Mouse (Mus musculus) lung, embryonic 16.5 days (tissue): ENCODE results near the gene Mnat1. TPM values are rescaled to one million over a fixed set of nuclear protein-coding genes. Genes with fewer than 3 reads are reported as not detected.

ENCODE experiments used
- ATAC-seq: fragments of 200-750 bp; cut with Nextera tagmentation; 2 replicates; pipeline ENCODE4 v1.8.0; 2017; ENCODE audit warnings: low read depth, mild to moderate bottlenecking, moderate library complexity
- H3K27ac ChIP-seq: fragments of 300-500 bp; sonication (generic); 2 replicates; pipeline ENCODE4 v1.5.1; 2014; ENCODE audit warnings: mild to moderate bottlenecking, control low read depth, low read length
- H3K27me3 ChIP-seq: fragments of 300-500 bp; sonication (generic); 2 replicates; pipeline ENCODE4 v1.6.1; 2014; ENCODE audit warnings: low read depth, low read length, mixed read lengths; ENCODE audit not compliant: control insufficient read depth, insufficient read depth
- H3K36me3 ChIP-seq: fragments of 300-500 bp; sonication (generic); 2 replicates; pipeline ENCODE4 v1.6.1; 2014; ENCODE audit warnings: low read length; ENCODE audit not compliant: control insufficient read depth, insufficient read depth
- H3K4me1 ChIP-seq: fragments of 300-500 bp; sonication (generic); replicated peaks from 2 replicates; pipeline ENCODE4 v1.6.1; 2014; ENCODE audit warnings: low read length, mixed read lengths; ENCODE audit not compliant: control insufficient read depth, insufficient read depth
- H3K4me2 ChIP-seq: fragments of 300-500 bp; sonication (generic); 2 replicates; pipeline ENCODE4 v1.6.1; 2014; ENCODE audit warnings: low read depth, low read length, control low read depth
- H3K4me3 ChIP-seq: fragments of 300-500 bp; sonication (generic); 2 replicates; pipeline ENCODE4 v1.5.1; 2014; ENCODE audit warnings: mild to moderate bottlenecking, low read length, control low read depth
- H3K9ac ChIP-seq: fragments of 300-500 bp; sonication (generic); 2 replicates; pipeline ENCODE4 v1.6.1; 2014; ENCODE audit warnings: low read length, control low read depth
- H3K9me3 ChIP-seq: fragments of 300-500 bp; sonication (generic); 2 replicates; pipeline ENCODE4 v1.6.1; 2016; ENCODE audit warnings: low read length; ENCODE audit not compliant: control insufficient read depth
- WGBS: fragments of 180-500 bp; shearing (Covaris S2); extraction: QIAGEN DNeasy Blood & Tissue Kit; methylation state at CpG from one replicate; pipeline ENCODE4 v1.1.7; 2014; 5-methylcytosine and 5-hydroxymethylcytosine counted together
- polyA plus RNA-seq: library from polyadenylated mRNA; unstranded; fragments of >200 nt; fragmentation: Nextera tagmentation; extraction: Ambion mirVana; gene quantifications from 2 replicates; pipeline ENCODE4 v1.2.1, GENCODE M21; 2015

Mnat1 gene
- polyA plus RNA-seq, 1 experiment from 2014 or later: 28.3 TPM

- H3K4me2 ChIP-seq: no peak overlapping the region
- peak overlapping the region; percentile 61; the same call in 1 of the 2 replicates for H3K27ac ChIP-seq
- H3K4me3 ChIP-seq: no peak overlapping the region
- ATAC-seq: peak; percentile 62
- H3K9ac ChIP-seq: no peak overlapping the region
- 36% methylated on average over 1 of the region's 1 CpGs for WGBS
- no peaks in the 10 kb centered on the region for H3K27me3 ChIP-seq
- H3K9me3 ChIP-seq: no peaks in the 10 kb centered on the region
- peaks cover 8% of the 10 kb centered on the region; the same call in 1 of the 2 replicates for H3K4me1 ChIP-seq
- H3K36me3 ChIP-seq: no peaks in the 10 kb centered on the region
Observed at GRCm38 (mm10) chr12:73209117-73209516, 85.6 kb downstream of the Mnat1 start.

DNA sequence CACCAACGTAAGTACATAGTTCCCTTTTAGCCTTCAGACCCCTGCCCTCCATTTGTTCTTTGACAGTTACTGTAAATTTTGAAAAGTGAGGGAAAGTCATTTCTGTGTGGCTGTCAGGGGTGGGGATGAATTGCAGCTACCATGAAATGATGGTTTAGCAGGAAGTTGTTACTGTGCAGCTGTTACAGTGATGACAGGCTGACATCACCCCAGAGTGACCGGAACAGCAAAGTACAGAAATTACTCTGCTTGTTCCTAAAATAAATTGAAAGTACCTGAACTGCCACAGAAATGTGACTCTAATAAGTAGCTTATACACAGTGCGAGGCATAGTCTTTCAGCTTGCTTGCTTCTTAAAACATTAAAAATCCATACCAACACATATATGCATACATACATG, 86.9 kb downstream of the Mnat1 start:
- Histone ChIP-seq H3K36me3 (no peaks in the 10 kb centered on the region), H3K9me3 (no peaks in the 10 kb centered on the region), H3K4me3 (no peak overlapping the region), H3K27ac (no peak overlapping the region), H3K4me2 (no peak overlapping the region), H3K9ac (no peak overlapping the region), H3K27me3 (no peaks in the 10 kb centered on the region), H3K4me1 (peaks cover 7% of the 10 kb centered on the region; the same call in 1 of the 2 replicates)
- 44% methylated on average over 3 of the region's 3 CpGs for WGBS
- ATAC-seq: no peak

- Histone ChIP-seq H3K4me1 (no peaks in the 10 kb centered on the region), H3K4me2 (no peak overlapping the region), H3K9ac (no peak overlapping the region), H3K9me3 (no peaks in the 10 kb centered on the region), H3K27ac (no peak overlapping the region), H3K27me3 (no peaks in the 10 kb centered on the region), H3K36me3 (peaks cover 3% of the 10 kb centered on the region), H3K4me3 (no peak overlapping the region)
- no peak for ATAC-seq
- WGBS: 82% methylated on average over 5 of the region's 5 CpGs
Observed at GRCm38 (mm10) chr12:73215773-73216172, 92.3 kb downstream of the Mnat1 start.

DNA sequence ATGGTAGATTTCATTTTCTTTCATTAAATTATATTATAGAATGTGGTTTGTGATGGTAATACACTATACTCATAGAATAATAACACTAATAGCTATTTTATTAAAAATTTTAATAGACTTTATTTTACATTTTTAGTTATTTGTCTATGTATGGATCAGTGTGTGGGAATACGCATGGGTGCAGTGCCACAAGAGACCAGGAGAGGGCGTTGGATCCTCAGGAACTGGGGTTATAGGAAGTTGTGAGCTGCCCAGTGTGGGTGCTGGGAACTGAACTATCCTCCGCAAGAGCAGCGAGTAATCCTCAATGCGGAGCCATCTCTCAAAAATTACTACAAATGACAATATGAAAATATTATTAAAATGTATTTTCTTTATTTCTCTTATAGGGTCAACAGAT, 95.1 kb downstream of the Mnat1 start:
- H3K4me2 ChIP-seq: no peak overlapping the region
- no peaks in the 10 kb centered on the region for H3K27me3 ChIP-seq
- H3K36me3 ChIP-seq: peaks cover 3% of the 10 kb centered on the region
- H3K4me3 ChIP-seq: no peak overlapping the region
- no peak overlapping the region for H3K9ac ChIP-seq
- WGBS: 90% methylated on average over 5 of the region's 5 CpGs
- H3K27ac ChIP-seq: no peak overlapping the region
- H3K9me3 ChIP-seq: no peaks in the 10 kb centered on the region
- H3K4me1 ChIP-seq: 0 out of 2 replicates have a peak, but pooled peaks cover 2% of the 10 kb centered on the region
- no peak for ATAC-seq

GRCm38 (mm10) chr12:73221235-73221634, 97.7 kb downstream of the Mnat1 start:
- Histone ChIP-seq H3K4me2 (no peak overlapping the region), H3K4me1 (0 out of 2 replicates have a peak, but pooled peaks cover 2% of the 10 kb centered on the region), H3K4me3 (no peak overlapping the region), H3K27ac (no peak overlapping the region), H3K36me3 (peaks cover 3% of the 10 kb centered on the region), H3K9me3 (no peaks in the 10 kb centered on the region), H3K27me3 (no peaks in the 10 kb centered on the region), H3K9ac (no peak overlapping the region)
- WGBS: 80% methylated on average over 3 of the region's 3 CpGs
- ATAC-seq: no peak

DNA sequence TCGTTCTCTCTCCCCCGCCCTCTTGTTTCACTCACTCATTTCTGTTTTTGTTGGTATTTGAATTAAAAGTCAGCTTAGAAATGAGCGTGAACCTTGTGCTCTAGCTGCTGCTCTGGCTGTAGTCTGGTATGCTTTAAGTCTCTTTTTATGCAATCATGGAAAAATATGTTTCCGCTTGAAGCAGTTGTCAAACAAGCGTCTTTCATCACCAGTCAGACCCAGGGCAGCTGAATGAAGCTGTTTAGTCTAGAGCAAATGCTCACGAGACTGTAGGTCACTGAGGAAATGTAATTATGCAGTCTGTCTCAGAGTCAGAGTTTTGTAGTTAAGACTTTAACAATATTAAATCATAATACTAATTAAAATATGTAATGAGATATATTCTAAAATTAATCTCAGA, 100.4 kb downstream of the Mnat1 start:
- Histone ChIP-seq H3K4me1 (0 out of 2 replicates have a peak, but pooled peaks cover 2% of the 10 kb centered on the region), H3K4me2 (no peak overlapping the region), H3K27me3 (no peaks in the 10 kb centered on the region), H3K27ac (no peak overlapping the region), H3K36me3 (peaks cover 3% of the 10 kb centered on the region), H3K9ac (no peak overlapping the region), H3K9me3 (no peaks in the 10 kb centered on the region), H3K4me3 (no peak overlapping the region)
- WGBS: 31% methylated on average over 6 of the region's 6 CpGs
- peak; percentile 94 for ATAC-seq

GRCm38 (mm10) chr12:73228427-73228826, 104.9 kb downstream of the Mnat1 start:
- 92% methylated on average over 3 of the region's 3 CpGs for WGBS
- Histone ChIP-seq H3K9ac (no peak overlapping the region), H3K4me2 (no peak overlapping the region), H3K4me1 (no peaks in the 10 kb centered on the region), H3K36me3 (no peaks in the 10 kb centered on the region), H3K27ac (no peak overlapping the region), H3K9me3 (no peaks in the 10 kb centered on the region), H3K4me3 (no peak overlapping the region), H3K27me3 (no peaks in the 10 kb centered on the region)
- ATAC-seq: no peak

DNA sequence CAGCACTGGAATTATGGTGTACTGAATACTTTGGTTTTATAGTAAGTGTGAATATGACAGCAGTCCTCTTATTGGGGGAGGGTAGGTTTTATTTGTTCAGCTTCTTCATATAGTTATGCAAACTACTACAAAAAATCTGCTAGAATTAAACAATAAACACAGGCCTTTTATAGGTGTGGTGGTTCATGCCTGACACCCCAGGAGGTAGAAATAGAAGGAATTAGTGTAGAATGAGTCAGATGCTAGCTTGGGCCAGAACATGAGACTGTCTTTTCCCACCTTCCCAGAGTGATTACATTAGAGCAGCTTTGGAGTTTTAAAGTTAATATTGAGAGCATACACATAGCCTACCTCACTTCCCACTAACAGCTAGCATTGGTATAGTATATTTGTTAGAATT, 106.7 kb downstream of the Mnat1 start:
- Histone ChIP-seq H3K4me3 (no peak overlapping the region), H3K9me3 (no peaks in the 10 kb centered on the region), H3K4me1 (no peaks in the 10 kb centered on the region), H3K27ac (no peak overlapping the region), H3K4me2 (no peak overlapping the region), H3K27me3 (no peaks in the 10 kb centered on the region), H3K9ac (no peak overlapping the region), H3K36me3 (no peaks in the 10 kb centered on the region)
- ATAC-seq: no peak

DNA sequence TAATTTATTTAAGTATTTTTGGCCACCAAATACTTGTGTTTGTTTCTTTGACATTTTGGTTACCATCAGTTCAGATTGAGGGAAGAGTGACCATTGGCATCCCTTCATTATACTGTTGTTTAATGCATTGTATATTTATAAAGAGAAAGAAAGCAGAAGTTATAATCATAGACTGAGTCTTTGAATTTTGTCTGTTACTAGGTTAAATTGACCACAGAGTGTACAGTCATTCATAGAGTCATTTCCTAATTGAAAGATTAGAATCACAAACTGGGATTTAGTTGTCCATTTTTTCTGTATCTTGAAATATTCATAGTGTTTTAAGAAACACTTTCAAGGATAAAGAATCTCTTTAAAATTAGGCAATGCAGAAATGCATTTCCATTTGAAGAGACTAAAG, 108.0 kb downstream of the Mnat1 start:
- Histone ChIP-seq H3K36me3 (no peaks in the 10 kb centered on the region), H3K4me2 (no peak overlapping the region), H3K4me3 (no peak overlapping the region), H3K9ac (no peak overlapping the region), H3K4me1 (no peaks in the 10 kb centered on the region), H3K9me3 (no peaks in the 10 kb centered on the region), H3K27ac (no peak overlapping the region), H3K27me3 (no peaks in the 10 kb centered on the region)
- ATAC-seq: no peak

GRCm38 (mm10) chr12:73232586-73232985, 109.1 kb downstream of the Mnat1 start:
- H3K9me3 ChIP-seq: no peaks in the 10 kb centered on the region
- no peak overlapping the region for H3K27ac ChIP-seq
- no peak for ATAC-seq
- no peak overlapping the region for H3K4me2 ChIP-seq
- H3K27me3 ChIP-seq: no peaks in the 10 kb centered on the region
- no peak overlapping the region for H3K9ac ChIP-seq
- 65% methylated on average over 2 of the region's 2 CpGs for WGBS
- no peaks in the 10 kb centered on the region for H3K4me1 ChIP-seq
- H3K36me3 ChIP-seq: no peaks in the 10 kb centered on the region
- H3K4me3 ChIP-seq: no peak overlapping the region
